Mouse (Mus musculus) hindbrain, embryonic 16.5 days (tissue): Measurements from ENCODE around the gene Zfp664. TPM values are rescaled to one million over a fixed set of nuclear protein-coding genes. Genes with fewer than 3 reads are reported as not detected.
A peak's percentile ranks its signal among the peaks of the same experiment; 100 is the strongest.

Experiments
- ATAC-seq: fragments of 200-750 bp; cut with Nextera tagmentation; 2 replicates; pipeline ENCODE4 v1.8.0; 2017; ENCODE audit warnings: moderate TSS enrichment, moderate library complexity
- H3K27ac ChIP-seq: fragments of 300-500 bp; sonication (generic); 2 replicates; pipeline ENCODE4 v1.5.1; 2014; ENCODE audit warnings: low read depth, mild to moderate bottlenecking, control low read depth, low read length, moderate library complexity
- H3K27me3 ChIP-seq: fragments of 300-500 bp; sonication (generic); replicated peaks from 2 replicates; pipeline ENCODE4 v1.6.1; 2014; ENCODE audit warnings: low read length; ENCODE audit not compliant: control insufficient read depth, insufficient read depth
- H3K36me3 ChIP-seq: fragments of 300-500 bp; sonication (generic); 2 replicates; pipeline ENCODE4 v1.6.1; 2014; ENCODE audit warnings: mild to moderate bottlenecking, low read length, moderate library complexity, mixed read lengths; ENCODE audit not compliant: control insufficient read depth, insufficient read depth
- H3K4me1 ChIP-seq: fragments of 300-500 bp; sonication (generic); 2 replicates; pipeline ENCODE4 v1.6.1; 2014; ENCODE audit warnings: low read depth, low read length; ENCODE audit not compliant: control insufficient read depth, insufficient read depth
- H3K4me2 ChIP-seq: fragments of 300-500 bp; sonication (generic); 2 replicates; pipeline ENCODE4 v1.6.1; 2014; ENCODE audit warnings: mild to moderate bottlenecking, low read length, control low read depth, moderate library complexity
- H3K4me3 ChIP-seq: fragments of 300-500 bp; sonication (generic); 2 replicates; pipeline ENCODE4 v1.5.1; 2014; ENCODE audit warnings: mild to moderate bottlenecking, low read length, control low read depth, moderate library complexity
- H3K9ac ChIP-seq: fragments of 300-500 bp; sonication (generic); 2 replicates; pipeline ENCODE4 v1.6.1; 2014; ENCODE audit warnings: low read depth, mild to moderate bottlenecking, control low read depth, low read length, moderate library complexity
- H3K9me3 ChIP-seq: fragments of 300-500 bp; sonication (generic); 2 replicates; pipeline ENCODE4 v1.6.1; 2014; ENCODE audit warnings: mild to moderate bottlenecking, low read length, moderate library complexity; ENCODE audit not compliant: control insufficient read depth
- WGBS: fragments of 180-500 bp; shearing (Covaris S2); extraction: QIAGEN DNeasy Blood & Tissue Kit; methylation state at CpG from one replicate; pipeline ENCODE4 v1.1.7; 2014; 5-methylcytosine and 5-hydroxymethylcytosine counted together
- polyA plus RNA-seq: library from polyadenylated mRNA; unstranded; fragments of >200 nt; fragmentation: Nextera tagmentation; extraction: Ambion mirVana; gene quantifications from 2 replicates; pipeline ENCODE4 v1.2.1, GENCODE M21; 2015

Zfp664 gene
- polyA plus RNA-seq, 1 experiment from 2014 or later: 75.7 TPM

DNA sequence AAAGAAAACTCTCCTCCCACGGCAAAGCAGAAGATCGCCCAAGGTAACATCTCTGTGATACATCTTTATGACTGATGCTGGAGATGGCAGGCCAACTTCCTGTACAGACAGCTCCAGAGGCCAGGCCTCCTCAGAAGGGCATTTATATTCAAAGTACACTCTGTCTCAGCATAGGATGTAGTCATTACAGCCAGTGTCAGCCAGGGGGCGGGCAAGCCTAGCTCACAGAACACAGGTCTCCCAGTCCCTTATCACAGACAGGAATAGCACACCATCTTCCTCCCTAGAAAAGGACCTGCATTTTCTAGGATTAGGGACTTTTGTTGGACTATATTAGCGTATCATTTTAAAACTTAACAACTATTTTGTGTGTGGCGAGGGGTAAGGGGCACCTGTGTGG, 46.4 kb downstream of the Zfp664 start:
- Histone ChIP-seq H3K27me3 (no peaks in the 10 kb centered on the region), H3K4me2 (no peak overlapping the region), H3K4me3 (no peak overlapping the region), H3K27ac (no peak overlapping the region), H3K36me3 (no peaks in the 10 kb centered on the region), H3K4me1 (peaks cover 12% of the 10 kb centered on the region), H3K9ac (no peak overlapping the region), H3K9me3 (no peaks in the 10 kb centered on the region)
- ATAC-seq: peak; percentile 89
- 29% methylated on average over 5 of the region's 5 CpGs for WGBS

DNA sequence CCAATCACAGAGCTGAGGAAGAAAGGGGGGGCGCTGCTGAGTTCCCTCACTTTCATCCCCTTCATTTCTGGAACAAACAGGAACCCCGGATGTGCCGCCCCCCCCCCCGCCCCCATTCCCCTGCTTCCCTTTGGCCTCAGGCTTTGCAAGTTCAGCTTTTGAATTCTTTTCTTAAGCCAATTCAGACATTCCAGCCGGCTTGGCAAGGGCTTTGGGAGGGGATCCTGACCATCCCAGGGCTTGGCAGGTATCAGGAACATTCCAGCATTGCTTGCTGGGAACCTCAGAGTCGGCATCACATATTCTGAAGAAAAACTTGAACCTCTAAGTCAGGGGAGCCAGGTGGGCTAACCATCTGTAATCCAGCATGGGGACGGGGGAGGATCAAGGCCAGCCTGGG, 49.8 kb downstream of the Zfp664 start:
- H3K9me3 ChIP-seq: no peaks in the 10 kb centered on the region
- no peak overlapping the region for H3K4me2 ChIP-seq
- H3K9ac ChIP-seq: no peak overlapping the region
- H3K27ac ChIP-seq: no peak overlapping the region
- H3K4me3 ChIP-seq: no peak overlapping the region
- H3K4me1 ChIP-seq: peaks cover 12% of the 10 kb centered on the region
- no peaks in the 10 kb centered on the region for H3K27me3 ChIP-seq
- H3K36me3 ChIP-seq: no peaks in the 10 kb centered on the region
- ATAC-seq: no peak
- WGBS: 66% methylated on average over 7 of the region's 7 CpGs

DNA sequence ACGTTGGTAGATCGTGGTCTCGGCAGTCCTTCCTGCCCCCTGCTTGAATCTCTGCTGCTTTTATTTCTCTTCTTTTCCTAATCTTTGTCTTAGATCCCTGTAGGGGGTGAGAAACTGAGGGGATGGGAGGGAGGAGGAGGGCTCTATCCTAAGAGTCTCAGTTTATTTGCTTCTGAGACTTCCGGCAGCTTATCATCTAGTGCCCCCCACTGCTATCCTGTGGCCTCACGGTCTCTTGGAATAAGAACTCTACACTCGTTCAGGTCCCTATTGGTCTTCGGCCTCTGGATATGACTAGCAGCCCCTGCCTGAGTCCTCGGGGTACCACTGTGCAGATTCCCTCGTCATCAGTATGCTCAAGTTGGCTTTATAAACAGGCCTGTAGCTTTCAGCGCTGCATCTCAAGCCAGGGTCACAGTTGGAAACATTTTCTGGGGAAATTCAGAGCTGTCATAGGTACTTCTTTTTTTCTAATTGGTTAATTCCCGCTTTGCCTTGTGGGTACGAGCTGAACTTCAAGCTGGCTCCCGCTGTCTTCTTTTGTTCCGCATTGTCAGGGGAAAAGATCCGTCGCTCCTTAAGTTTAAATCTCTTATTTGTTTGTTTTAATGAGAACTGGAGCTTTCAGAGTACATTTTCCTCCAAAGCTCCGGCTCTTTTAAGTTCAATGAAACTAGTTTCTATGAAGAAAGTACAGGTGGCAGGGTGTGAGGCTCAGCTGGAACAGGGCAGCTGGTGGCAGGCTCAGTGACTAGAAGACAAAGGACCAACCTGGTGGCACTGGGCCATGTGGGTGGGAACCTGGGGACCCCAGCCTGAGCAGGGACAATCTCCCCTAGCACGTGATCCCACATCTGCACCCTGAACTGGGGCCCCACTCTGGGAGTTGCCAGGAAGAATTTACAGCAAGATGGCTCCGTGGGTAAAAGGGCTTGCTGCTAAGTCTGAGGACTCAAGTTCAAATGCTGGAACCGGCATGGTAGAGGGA, 50.7 kb downstream of the Zfp664 start:
- 0 out of 2 replicates have a peak overlapping the region, but pooled peaks have one; percentile 6 for H3K4me2 ChIP-seq
- no peak for ATAC-seq
- no peak overlapping the region for H3K4me3 ChIP-seq
- H3K27ac ChIP-seq: peak overlapping the region; percentile 54; the same call in 1 of the 2 replicates
- no peaks in the 10 kb centered on the region for H3K9me3 ChIP-seq
- WGBS: 29% methylated on average over 20 of the region's 20 CpGs
- peaks cover 12% of the 10 kb centered on the region for H3K4me1 ChIP-seq
- H3K9ac ChIP-seq: no peak overlapping the region
- no peaks in the 10 kb centered on the region for H3K36me3 ChIP-seq
- no peaks in the 10 kb centered on the region for H3K27me3 ChIP-seq

DNA sequence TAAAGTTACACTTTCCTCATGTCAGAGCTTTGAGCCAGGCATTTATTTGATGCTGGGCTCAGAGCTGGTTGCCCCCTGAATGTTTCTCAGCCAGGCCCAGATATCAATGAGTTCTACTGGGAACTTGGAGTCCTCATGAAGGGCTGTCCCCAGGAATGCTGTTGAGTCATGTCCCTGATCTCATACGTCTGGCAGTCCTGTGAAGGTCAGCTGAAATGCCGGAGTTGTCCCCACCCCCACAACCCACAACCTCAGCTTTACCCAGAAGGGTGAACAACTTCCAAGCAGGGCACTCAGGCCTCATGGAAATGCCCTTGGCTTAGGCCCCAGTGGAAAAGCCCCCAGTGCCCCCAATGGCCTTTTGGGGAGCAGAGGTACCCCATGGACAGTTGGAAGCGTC, 57.3 kb downstream of the Zfp664 start:
- Histone ChIP-seq H3K4me2 (no peak overlapping the region), H3K4me1 (peaks cover 11% of the 10 kb centered on the region), H3K36me3 (no peaks in the 10 kb centered on the region), H3K9me3 (peaks cover 4% of the 10 kb centered on the region; the same call in 1 of the 2 replicates), H3K27me3 (no peaks in the 10 kb centered on the region), H3K9ac (no peak overlapping the region), H3K4me3 (no peak overlapping the region), H3K27ac (no peak overlapping the region)
- ATAC-seq: no peak
- 84% methylated on average over 3 of the region's 3 CpGs for WGBS

DNA sequence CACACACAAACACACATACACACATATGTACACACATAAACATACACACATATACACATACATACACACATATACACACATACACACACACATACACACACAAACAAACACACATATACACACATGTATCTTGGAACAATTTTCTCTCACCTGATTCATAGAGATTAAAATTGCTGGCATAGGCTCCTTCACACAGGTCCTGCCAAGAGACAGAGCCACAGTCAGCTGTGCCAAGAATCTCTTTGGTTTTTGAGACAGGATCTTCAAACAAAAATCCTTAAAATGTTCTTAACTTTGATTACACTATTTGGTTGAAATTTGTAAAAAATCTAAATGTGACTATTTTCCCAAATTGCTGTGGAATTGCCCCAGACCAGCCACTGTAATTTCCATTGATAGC, 58.9 kb downstream of the Zfp664 start:
- H3K36me3 ChIP-seq: no peaks in the 10 kb centered on the region
- ATAC-seq: no peak

DNA sequence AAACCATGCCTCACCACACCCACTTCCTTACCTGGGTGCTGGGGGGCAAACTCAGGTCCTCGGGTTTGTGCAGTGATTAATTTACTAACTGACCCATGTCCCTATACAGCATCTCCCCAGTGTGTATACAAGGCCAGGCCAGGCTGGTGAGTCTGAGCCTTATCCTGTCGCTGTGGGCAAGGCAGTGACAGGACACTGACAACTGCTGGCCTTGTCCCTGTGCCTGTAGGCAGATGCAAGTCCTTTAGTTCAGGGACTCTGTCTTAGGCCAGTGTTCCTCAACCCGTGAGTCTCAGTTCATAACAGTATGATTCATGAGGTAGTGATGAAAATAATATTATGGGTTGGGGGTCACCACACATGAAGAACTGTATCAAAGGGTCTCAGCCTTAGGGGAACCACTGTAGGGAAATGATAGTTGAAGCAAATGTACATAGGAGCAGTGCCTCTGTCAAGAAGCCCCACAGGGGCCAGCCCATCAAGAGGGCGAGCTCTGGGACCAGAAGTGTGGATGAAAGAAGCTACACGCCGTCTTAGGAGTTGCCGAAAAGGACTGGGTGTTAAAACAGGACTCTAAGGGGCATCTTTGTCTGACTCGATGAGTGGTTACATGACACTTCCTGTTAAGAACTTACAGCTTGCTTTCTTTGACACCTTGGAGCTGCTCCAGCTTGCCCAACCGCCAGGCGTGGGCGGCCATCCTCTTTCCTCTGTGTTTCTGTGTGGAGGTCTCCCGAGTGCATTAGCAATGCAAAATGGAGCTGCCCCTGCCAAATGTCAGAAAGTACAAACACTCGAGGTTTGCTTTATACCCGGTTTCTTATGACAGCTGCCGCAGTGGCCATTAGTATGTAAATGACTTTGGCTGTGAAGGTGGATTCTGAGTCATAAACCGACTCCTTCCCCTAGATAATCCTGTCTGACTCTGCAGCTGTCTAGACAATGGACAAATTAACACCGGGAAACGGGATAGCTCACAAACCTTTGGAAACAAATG, 60.2 kb downstream of the Zfp664 start:
- Histone ChIP-seq H3K4me1 (peaks cover 16% of the 10 kb centered on the region), H3K4me3 (no peak overlapping the region), H3K9me3 (peaks cover 4% of the 10 kb centered on the region; the same call in 1 of the 2 replicates), H3K9ac (no peak overlapping the region; the same call in 1 of the 2 replicates), H3K27ac (peak overlapping the region; percentile 60), H3K27me3 (no peaks in the 10 kb centered on the region), H3K36me3 (no peaks in the 10 kb centered on the region), H3K4me2 (0 out of 2 replicates have a peak overlapping the region, but pooled peaks have one; percentile 0)
- 20% methylated on average over 18 of the region's 18 CpGs for WGBS
- peak; percentile 65 for ATAC-seq

More for the DNA sequence above, 58.9 kb downstream of the Zfp664 start:
- Histone ChIP-seq H3K9me3 (peaks cover 4% of the 10 kb centered on the region; the same call in 1 of the 2 replicates), H3K9ac (no peak overlapping the region), H3K4me1 (peaks cover 16% of the 10 kb centered on the region), H3K27ac (no peak overlapping the region), H3K4me2 (no peak overlapping the region), H3K4me3 (no peak overlapping the region), H3K27me3 (no peaks in the 10 kb centered on the region)

DNA sequence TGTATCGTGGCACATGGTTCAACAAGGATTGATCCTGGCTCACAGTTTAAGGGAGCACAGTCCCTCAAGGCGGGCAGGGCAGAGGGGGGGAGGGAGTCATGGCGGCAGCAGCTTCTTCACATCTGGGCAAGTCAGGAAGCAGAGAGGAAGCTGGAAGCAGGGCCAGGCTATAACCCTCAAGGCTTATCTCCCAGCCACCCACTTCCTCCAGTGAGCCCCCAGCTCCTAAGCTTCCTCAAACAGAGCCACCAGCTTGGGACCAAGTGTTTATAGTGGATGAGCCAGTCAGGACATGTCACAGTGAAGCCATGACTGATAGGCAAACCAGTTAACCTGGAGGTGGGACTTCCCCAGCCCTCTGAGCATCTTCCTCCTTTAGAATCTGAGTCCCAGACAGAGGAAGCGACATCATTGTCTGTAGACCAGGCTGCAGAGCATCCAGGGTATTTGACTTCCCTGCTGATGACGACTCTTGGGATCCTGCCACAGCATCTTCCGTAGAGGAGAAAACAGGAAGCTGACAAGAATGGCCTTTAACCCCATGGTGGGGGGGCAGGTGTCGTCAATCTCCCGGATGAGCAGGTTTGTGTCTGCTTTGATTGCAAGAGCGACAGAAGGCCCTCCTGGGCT, 67.0 kb downstream of the Zfp664 start:
- H3K27me3 ChIP-seq: no peaks in the 10 kb centered on the region
- no peaks in the 10 kb centered on the region for H3K36me3 ChIP-seq
- H3K4me3 ChIP-seq: no peak overlapping the region
- no peak overlapping the region for H3K27ac ChIP-seq
- WGBS: 84% methylated on average over 9 of the region's 9 CpGs
- ATAC-seq: no peak
- H3K4me2 ChIP-seq: no peak overlapping the region
- peaks cover 13% of the 10 kb centered on the region for H3K4me1 ChIP-seq
- no peaks in the 10 kb centered on the region for H3K9me3 ChIP-seq
- no peak overlapping the region for H3K9ac ChIP-seq

DNA sequence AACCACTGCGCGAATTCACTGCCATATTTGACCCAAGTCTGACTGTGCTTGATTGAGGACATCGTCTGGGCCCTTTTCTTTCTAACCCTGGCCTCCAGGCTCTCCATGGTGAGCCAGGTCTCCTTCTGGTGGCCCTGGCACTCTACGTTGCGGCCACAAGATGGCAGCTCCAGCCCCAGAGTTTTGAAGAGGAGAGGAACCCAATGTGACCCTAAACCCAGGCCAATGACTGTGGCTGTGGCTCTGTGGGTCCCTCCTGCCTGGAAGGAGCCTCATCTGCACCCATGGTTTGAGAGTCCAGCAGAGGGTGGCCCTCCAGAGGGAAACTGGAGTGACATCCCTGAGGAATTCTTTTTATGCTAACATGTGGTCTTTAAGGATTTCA, 67.6 kb downstream of the Zfp664 start:
- Histone ChIP-seq H3K9me3 (no peaks in the 10 kb centered on the region), H3K27me3 (no peaks in the 10 kb centered on the region), H3K4me1 (peaks cover 15% of the 10 kb centered on the region), H3K4me2 (no peak overlapping the region), H3K9ac (no peak overlapping the region), H3K36me3 (no peaks in the 10 kb centered on the region), H3K4me3 (no peak overlapping the region), H3K27ac (no peak overlapping the region)
- no peak for ATAC-seq
- 53% methylated on average over 5 of the region's 5 CpGs for WGBS
